Mouse (Mus musculus): ENCODE measurements at regions not wholly inside any gene's neighbourhood (a gene's known extent, or its start where the extent isn't known, plus 50 kb on each side); places are given as distances from the start of the nearest gene placed in this dataset.

GRCm38 (mm10) chr3:62985033-62985432 is 256.3 kb upstream of the Mme start:
- DNase-seq (ENCODE audit: extremely low spot score), result no peak

GRCm38 (mm10) chr3:62976906-62977305 is 264.4 kb upstream of the Mme start:
- no peak for DNase-seq (ENCODE audit: extremely low spot score)

- no peak for DNase-seq (ENCODE audit: extremely low spot score)
Measured at GRCm38 (mm10) chr3:62963244-62963643, 278.1 kb upstream of the Mme start.

GRCm38 (mm10) chr3:62962608-62963007 is 278.7 kb upstream of the Mme start:
- DNase-seq (ENCODE audit: extremely low spot score), result no peak

GRCm38 (mm10) chr3:62945356-62945755 is 296.0 kb upstream of the Mme start:
- DNase-seq (ENCODE audit: extremely low spot score), result no peak

- no peak for DNase-seq (ENCODE audit: extremely low spot score)
Measured at GRCm38 (mm10) chr3:62938601-62939000, 302.7 kb upstream of the Mme start.

GRCm38 (mm10) chr3:62924441-62924840 is 316.9 kb upstream of the Mme start:
- peak; percentile 12 for DNase-seq (ENCODE audit: extremely low spot score)

- DNase-seq (ENCODE audit: extremely low spot score), result no peak
Measured at GRCm38 (mm10) chr3:62916899-62917298, 312.0 kb upstream of the Gpr149 start.

GRCm38 (mm10) chr3:62885104-62885503 is 280.2 kb upstream of the Gpr149 start:
- DNase-seq (ENCODE audit: extremely low spot score), result no peak

- no peak for DNase-seq (ENCODE audit: extremely low spot score)
Measured at GRCm38 (mm10) chr3:62882310-62883073, 277.6 kb upstream of the Gpr149 start.

- peak; percentile 15 for DNase-seq (ENCODE audit: extremely low spot score)
Measured at GRCm38 (mm10) chr3:62860731-62861130, 255.8 kb upstream of the Gpr149 start.

- no peak for DNase-seq (ENCODE audit: extremely low spot score)
Measured at GRCm38 (mm10) chr3:62835695-62836476, 230.9 kb upstream of the Gpr149 start.

- DNase-seq (ENCODE audit: extremely low spot score), result no peak
Measured at GRCm38 (mm10) chr3:62823892-62824291, 219.0 kb upstream of the Gpr149 start.

GRCm38 (mm10) chr3:62801044-62801443 is 196.1 kb upstream of the Gpr149 start:
- DNase-seq (ENCODE audit: extremely low spot score), result no peak

GRCm38 (mm10) chr3:62786233-62786632 is 181.3 kb upstream of the Gpr149 start:
- no peak for DNase-seq (ENCODE audit: extremely low spot score)

Measured in embryo, embryonic 9.5 days (tissue).